Mouse (Mus musculus) right cerebral cortex, adult 2 months (tissue): ENCODE data around the gene Gigyf1.

Experiments
- DNase-seq, 2 experiments: peaks; one replicate each; pipeline ENCODE4 v3.0.0; 2021 to 2022; ENCODE audit warnings: low spot score in 2 of 2

Gigyf1 gene

DNA sequence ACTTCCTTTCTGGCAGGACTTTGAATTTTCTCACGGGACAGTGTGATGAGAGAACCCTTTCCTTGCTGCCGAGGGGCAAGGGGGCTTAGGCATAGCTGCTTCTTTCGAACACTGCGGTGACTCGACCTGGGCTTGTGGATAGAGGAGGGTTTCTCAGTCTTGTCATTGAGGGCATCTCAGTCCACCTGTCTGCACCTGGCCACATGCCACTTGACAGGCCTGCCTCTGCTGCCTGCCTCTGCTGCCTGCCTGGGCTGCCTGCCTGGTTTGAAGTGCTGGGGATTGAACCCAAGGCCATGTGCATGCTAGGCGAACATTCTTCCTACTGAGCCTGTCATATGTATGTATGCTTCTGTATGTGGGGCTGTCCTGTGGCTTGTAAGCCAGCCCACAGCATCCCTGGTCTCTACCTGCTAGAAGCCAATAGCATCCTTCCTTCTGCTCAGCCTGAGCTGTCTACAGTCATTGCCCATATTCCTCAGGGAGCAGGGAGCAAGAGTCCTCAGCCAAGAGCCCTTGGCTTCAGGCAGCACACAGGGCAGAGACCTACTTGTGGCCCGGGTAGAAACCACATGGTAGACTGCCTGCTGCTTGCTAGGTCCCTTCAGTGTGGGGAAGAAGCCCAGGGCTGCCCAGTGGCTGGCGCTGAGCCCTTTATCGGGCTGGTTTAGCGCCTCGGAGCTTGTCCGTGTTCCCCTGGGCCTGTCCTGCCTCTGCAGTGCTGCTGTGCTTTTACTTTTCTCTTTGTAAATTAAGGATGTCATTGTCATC, 4.2 kb upstream of the Gigyf1 start:
- DNase-seq, result no peak

DNA sequence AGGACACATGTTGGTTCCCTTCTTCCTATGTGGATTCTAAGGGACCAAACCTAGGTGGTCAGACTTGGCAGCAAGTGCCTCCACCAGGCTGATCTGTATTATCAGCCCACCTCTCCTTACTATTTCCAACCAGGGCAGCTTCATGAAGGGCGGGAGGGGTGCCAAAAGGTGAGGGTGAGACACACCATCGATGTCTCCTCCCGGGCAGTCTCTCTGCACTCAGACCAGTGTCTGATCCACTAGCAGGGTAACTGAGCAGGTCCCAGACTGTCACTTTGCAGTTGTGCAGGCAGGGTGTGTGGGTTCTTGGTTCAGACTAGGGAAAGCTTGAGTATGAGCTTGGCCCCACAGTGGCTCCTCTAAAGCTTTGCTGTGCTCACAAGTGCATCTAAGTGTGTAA, 3.5 kb upstream of the Gigyf1 start:
- no peak for DNase-seq

DNA sequence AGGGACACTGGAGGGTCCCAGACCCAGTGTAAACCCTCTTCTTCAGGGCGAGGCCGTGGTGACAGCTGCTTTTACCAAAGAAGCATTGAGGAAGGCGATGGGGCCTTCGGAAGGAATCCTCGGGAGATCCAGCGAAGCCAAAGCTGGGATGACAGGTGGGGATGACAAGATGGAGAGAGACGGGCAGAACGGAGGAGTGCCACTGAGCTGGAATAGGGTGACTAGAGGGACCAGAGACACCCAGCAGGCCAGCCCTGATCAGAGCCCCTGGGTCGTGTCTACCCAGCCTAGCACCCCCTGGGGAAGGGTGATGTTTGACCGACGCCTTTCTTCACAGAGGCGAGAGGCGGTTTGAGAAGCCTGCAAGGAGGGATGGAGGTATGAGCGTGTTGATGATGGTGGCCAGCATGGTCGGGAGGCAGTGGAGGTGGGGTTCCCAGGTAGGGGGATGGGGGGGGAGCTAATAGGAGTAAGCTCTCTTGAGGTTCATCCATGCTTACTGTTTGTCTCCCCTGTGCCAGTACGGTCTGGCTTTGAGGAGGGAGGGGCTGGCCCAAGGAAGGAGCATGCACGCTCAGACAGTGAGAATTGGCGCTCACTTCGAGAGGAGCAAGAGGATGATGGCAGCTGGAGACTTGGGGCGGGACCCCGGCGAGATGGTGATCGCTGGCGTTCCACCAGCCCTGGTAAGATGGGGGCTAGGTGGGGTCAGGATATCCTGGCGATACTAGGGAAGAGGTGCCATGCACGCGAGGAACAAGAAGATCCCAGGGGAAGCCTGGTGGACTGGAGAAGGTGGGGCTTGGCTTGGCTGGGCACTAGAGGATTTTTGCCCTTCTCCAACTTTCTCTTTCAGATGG, 1.6 kb downstream of the Gigyf1 start:
- DNase-seq, result no peak

GRCm38 (mm10) chr5:137521861-137522260, 3.5 kb downstream of the Gigyf1 start:
- no peak for DNase-seq

DNA sequence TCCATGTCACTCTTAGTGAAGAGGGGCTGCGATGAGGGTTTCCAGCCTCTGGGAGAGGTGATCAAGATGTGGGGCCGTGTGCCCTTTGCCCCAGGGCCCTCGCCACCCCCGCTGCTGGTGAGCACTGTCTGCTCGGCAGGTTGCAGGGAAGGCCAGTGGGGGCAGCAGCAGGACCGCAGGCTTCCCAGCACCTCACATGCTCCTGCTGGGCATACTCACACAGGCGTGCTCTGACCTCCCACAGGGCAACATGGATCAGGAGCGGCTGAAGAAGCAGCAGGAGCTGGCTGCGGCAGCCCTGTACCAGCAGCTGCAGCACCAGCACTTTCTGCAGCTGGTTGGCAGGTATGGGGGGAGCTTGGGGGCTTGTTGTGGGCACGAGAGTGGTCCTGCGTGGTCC, 4.4 kb downstream of the Gigyf1 start:
- DNase-seq, result no peak

GRCm38 (mm10) chr5:137523396-137524250, 5.3 kb downstream of the Gigyf1 start:
- DNase-seq, result no peak

DNA sequence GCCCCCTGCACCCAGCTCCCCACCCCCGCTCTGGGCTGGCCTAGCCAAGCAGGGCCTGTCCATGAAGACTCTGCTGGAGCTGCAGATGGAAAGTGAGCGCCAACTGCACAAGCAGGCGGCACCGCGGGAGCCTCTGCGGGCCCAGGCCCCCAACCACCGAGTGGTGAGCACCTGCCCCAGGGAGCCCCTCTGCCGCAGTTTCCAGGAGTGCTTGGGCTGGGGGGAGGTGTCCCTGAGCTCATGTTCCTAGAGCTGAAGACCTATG, 5.8 kb downstream of the Gigyf1 start:
- DNase-seq, result no peak

- no peak for DNase-seq
Measured at GRCm38 (mm10) chr5:137524671-137525070, 6.3 kb downstream of the Gigyf1 start.

DNA sequence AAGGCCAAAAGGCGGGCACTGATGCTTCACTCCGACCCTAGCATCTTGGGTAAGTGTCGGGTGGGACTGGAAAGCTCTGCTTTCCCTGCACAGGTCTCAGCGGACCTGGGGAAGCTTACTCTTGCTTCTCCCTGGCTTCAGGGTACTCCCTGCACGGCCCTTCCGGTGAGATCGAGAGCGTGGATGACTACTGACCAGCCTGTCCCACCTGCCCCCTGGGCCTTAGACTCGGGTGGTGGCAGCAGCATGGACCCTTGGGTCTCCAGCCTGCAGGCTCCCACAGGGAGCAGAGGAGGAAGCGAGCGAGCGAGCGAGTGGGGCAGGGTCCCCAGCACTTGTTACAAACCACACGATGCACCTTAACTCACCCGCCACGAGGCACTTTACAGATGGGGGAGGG, 7.2 kb downstream of the Gigyf1 start:
- no peak for DNase-seq

- peak in 1 of 2 experiments; percentile 51 for DNase-seq
Measured at GRCm38 (mm10) chr5:137526192-137526936, 8.0 kb downstream of the Gigyf1 start.

GRCm38 (mm10) chr5:137527413-137527812, 9.1 kb downstream of the Gigyf1 start:
- DNase-seq, result no peak

DNA sequence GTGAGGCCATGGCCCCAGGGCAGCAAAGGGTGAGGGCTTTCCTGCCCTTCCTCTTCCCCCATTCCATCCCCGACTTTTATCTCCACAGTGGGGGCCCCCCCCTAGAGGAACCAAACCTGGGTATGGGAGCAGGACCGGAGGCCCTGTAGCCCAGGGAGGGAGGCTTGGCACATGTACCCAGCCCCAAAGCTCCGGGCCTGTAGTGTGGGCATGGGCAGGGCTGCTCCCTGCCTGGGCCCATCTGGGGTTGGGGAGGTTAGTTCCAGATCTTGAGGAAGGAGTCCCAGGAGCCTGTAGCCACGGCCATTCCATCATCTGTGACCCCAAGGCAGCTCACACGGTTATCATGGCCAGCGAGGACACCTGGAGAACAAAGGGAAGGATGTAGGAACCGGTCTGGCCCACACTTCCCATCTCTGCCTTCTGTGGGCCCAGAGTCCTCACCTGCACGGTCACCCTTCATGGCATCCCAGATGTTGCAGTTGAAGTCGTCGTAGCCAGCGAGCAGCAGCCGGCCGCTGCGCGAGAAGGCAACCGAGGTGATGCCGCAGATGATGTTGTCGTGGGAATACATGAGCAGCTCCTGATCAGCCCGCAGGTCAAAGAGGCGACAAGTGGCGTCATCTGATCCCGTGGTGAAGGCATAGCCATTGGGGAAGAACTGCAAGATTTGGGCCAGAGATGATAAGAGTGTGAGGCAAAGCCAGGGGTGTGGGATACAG, 10.1 kb downstream of the Gigyf1 start:
- DNase-seq, result peak in 1 of 2 experiments; percentile 10

DNA sequence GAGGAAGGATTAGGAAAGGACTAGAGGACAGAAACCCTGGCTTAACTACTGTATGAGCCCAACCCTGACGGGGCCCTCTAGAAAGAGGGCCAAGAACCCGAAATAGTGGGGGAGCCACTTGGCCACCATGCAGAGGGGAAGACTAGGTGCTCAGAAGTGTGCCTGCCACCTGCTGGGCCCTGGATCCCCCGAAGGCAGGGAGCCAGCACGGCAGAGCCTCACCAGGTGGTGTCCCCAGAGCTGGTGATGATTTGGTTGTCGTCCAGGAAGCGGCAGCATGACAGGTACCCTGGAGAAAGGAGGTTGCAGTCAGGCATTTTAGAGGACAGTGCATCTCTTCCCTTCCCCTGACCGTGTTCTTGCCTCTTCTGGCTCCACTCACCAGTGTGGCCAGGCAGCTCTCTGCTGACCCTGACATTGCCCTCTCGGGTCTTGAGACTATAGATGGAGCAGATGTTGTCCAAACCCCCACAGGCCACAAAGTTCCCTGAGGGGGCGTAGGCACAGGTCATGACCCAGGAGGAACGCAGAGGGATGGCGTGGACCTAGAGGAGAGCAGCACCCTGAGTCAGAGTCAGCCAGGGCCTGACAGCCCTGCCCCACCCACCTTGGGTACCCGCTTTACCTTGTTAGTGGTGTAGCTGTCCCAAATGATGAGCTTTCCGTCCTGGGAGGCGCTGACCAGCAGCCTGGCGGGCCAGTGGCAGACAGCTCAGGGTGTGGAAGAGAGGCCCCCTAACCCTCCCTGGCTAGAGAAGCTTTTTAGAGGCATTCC, 11.1 kb downstream of the Gigyf1 start:
- peak in 1 of 2 experiments; percentile 10 for DNase-seq

DNA sequence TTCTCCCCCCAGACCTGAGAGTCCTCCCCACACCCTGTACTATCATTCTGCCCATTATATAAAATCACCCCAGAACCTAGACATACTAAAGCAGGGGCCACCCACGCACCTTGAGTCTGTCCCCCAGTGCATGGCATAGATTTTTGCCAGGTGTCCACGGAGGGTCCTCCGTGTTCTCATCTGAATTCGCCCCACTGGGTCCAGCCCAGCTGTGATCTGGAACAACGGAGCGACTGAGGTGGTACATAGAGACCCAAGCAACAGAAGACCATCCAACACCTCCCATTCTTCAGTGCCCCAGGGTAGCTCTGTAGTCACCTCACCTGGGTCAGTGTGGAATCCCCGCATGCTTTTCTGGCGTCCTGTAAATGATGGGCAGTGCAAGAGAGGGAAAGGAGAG, 11.7 kb downstream of the Gigyf1 start:
- peak in 1 of 2 experiments; percentile 32 for DNase-seq

DNA sequence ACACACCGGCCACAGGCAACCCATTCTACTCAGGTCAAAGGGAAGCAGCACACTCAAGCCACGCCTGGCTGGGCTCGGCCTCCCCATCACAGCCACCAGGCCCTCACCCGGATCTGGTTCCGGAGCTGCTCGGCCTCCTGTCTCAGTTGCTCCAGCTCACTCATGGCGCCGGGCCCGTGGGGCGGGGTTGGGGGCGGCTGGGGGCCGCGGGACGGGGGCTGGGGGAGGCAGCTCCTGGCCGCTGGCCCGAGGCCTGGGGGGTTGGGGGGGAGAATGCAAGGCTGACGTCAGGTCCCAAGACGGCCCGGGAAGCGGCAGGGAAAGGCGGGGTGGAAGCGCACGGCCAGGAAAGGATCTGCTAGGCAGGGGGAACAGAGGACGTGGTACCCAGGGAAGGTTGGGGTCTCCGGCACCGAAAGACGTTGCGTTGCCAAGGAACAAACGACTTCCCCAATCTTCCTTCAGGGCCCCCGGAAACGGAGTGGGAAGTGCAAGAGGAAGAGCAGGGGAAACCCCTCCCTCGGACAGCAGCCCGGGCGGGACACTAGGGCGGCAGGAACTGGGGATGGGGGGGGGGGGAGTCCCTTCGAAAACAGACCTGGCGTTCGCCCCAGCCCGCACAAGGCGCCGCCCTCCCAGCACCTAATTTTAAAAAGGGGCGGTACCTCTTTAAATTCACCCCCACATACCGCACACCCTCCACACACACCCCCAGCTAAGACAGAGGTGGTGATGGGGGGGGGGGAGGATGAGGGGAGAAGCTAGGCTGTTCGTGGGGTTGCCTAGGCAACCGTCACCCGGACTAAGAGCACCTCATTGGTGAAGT, 12.5 kb downstream of the Gigyf1 start:
- DNase-seq, result peak; percentile 82 to 88

DNA sequence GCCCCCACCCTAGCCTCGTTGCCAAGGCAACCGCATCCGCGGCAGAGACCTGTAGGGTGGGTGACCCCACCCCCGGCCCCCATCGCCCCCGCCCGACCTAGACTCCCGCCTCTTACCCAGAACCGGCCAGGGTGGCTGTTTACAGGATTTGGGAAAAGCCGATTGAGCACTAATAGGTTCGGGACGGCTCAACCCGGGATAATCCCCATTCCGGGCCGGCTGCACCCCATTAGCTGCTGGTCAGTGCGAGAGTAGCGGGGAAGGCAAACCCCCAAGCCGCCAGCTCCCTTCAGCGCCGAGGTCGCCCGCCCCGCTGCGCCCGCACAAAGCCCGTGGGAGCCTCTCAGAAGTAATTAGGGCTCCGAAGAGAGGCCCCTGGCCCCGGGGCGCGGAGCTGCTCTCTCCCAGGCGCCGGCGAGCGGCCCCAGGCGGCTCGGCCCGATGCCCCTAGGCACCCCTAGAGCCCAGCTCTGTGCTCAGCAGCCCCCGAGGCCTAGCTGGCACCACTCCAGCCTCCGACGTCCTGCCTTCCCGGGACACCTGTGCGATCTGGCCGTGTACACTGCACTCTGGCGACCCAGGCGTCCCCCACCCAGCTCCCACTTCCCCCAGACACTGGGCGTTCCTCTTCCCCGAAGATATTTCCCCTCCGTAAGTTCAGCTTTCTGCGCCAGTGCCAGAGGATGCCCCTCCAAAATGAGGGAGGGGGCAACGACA, 13.2 kb downstream of the Gigyf1 start:
- DNase-seq, result no peak

- DNase-seq, result peak in 1 of 2 experiments; percentile 44
Measured at GRCm38 (mm10) chr5:137532131-137532807, 13.9 kb downstream of the Gigyf1 start.

DNA sequence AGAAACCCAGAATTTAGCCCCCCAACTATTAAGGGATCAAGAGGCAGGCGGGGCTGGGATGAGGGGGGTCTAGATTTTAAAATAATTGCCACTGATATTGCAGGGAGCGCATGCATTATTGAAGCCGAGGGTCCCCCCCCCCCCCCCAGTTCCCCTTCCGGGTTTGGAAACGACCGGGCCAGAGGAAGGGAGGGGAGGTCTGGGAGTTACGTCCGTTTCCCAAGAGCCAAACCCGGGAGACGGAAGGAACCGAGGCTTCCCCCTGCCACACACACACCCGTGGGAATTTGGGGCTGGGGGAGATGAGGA, 14.4 kb downstream of the Gigyf1 start:
- no peak for DNase-seq
